Mouse (Mus musculus) MEL-GATA-1-ER (cell line): ENCODE measurements around the gene Cetn4.

Experiments
- DNase-seq: peaks from one replicate; pipeline ENCODE4 v3.0.0-alpha.2; 2012; ENCODE audit warnings: low read depth; ENCODE audit errors: extremely low read depth

Gene Cetn4

DNA sequence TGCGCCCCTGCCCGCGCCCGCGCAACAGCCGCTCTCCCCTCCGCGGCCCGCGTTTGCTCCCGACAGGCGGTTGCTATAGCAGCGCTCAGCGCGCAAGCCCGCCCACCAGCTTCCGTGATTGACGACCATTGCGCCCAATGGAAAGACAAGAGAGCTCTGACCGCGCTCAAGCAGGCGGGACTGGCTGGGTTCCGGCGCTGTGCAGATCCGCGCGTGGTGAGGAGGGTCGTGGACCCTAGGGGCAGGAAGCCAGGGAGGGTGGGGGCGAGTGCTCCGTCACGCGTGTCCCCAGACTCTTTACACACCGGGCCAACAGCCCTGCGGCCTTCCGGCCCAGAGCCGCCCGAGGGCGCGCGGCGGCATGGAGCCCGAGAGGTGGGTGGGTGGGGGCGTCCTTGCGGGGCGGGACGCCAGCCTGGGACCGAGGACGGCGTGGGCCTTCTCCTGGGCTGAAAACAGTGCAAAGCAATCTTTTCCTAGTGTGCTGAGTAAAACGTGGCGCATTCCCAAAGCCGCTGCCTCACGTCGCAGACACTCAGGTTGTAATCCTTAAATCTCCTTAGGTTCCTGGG is at the start of gene Cetn4, which contains the start of gene Bbs12:
TSS of gene Cetn4 (minus strand) at position 339 of the 572 bp plus-strand sequence.
TSS of gene Bbs12 (plus strand) at position 185 of the 572 bp plus-strand sequence.
- peak; percentile 78 for DNase-seq

GRCm38 (mm10) chr3:37360729-37361128 is 48.2 kb upstream of the Cetn4 start:
- no peak for DNase-seq

- DNase-seq = no peak
These were observed 42.2 kb upstream of the Cetn4 start for GRCm38 (mm10) chr3:37354737-37355136.

GRCm38 (mm10) chr3:37353951-37354481 is 41.5 kb upstream of the Cetn4 start:
- no peak for DNase-seq

GRCm38 (mm10) chr3:37350386-37350785 is 37.9 kb upstream of the Cetn4 start:
- DNase-seq = peak; percentile 62

DNA sequence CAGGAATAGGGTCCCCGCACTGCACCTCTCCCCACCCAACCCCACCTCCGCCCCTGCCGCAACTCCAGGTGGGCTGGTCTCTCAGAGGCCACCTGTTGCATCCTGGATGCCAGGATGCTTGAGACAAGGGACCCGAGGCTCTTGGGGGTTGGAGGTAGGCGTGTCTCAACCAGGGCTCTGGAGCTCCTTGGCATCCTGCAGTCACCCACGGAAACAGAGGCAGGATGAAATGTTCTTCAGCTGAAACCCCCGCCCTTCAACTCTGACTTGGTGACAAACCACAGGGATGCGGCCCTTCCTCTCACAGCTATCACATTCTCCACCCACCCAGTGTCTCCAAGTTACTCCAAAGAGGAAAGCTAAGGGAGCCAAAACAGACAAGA is 36.6 kb upstream of the Cetn4 start:
- DNase-seq = no peak

DNA sequence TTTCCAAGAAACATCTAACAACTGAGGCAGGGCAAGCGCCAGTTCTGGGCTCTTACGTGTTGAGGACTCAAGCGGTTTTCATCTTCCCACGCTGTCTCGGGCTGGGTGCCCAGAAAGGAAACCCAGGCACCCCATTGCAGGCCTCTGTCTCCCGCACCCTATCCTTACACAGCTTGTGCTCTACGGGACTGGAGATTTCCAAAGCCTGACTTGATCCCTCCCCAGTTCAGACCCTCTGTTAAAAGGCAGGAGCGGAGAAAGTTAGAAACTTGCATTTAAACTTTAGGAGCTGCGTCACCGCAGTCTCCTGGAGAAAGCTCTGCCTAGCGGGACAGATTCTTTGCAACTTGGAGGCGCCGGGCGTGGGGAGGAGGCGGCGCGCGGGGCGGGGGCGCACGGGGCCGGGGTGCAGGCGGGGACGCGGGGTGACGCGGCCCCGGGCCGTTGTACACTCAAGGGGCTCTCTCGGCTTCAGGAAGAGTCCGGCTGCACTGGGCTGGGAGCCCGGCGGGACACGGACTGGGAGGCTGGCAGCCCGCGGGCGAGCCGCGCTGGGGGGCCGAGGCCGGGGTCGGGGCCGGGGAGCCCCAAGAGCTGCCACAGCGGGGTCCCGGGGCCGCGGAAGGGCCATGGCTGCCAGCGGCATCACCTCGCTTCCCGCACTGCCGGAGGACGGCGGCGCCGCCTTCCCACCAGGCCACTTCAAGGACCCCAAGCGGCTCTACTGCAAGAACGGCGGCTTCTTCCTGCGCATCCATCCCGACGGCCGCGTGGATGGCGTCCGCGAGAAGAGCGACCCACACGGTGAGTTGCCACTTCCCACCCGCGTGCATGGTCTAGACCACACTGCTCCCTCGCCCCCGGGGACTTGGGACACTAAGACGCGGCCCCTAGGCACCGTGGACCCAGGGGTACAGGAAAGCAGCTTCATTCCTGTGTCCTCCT is 36.0 kb upstream of the Cetn4 start, which contains the start of gene Fgf2:
TSS of gene Fgf2 (plus strand) at position 126 of the 945 bp plus-strand sequence.
- no peak for DNase-seq

DNA sequence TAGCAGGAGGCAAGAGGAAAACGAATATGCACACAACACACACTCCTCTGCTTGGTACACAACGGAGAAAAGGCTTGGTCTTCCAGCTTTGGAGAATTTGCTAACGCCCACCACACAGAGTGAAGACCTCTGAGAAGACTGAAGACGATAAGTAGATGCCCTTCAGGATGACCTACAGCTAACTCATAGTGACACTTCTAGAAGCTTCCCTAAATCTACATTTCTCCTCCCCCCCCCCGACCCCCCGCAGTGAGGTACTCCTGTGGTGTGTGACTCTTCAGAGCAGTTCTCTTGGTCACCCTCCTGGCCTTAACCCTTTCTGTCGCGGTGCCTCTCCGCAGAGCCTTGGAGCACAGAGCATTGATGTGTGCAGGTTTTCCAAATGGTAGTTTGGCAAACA is 35.2 kb upstream of the Cetn4 start:
- no peak for DNase-seq

DNA sequence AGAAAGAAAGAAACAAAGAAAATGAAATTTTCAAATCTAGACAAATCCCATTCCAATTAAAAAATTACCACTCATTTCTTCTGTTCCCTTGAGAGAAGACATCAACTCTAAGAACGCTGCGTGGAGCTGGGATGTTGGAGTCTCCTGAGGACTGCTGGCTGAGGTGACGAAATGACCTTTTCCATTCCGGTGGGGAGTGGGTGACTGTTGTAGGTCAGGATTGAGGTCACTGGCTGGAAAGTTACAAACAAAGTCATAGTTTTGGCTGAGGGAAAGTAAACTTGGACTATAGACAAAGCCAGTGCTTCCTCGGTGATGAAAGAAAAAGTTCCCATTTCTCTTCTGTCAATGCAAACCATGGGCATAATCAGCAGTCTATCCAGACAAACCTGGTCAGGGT is 30.3 kb upstream of the Cetn4 start:
- DNase-seq = no peak

GRCm38 (mm10) chr3:37341110-37341509 is 28.6 kb upstream of the Cetn4 start:
- no peak for DNase-seq

- no peak for DNase-seq
These were observed 21.5 kb upstream of the Cetn4 start for GRCm38 (mm10) chr3:37334053-37334452.

GRCm38 (mm10) chr3:37331999-37332449 is 19.5 kb upstream of the Cetn4 start:
- DNase-seq = peak; percentile 99

DNA sequence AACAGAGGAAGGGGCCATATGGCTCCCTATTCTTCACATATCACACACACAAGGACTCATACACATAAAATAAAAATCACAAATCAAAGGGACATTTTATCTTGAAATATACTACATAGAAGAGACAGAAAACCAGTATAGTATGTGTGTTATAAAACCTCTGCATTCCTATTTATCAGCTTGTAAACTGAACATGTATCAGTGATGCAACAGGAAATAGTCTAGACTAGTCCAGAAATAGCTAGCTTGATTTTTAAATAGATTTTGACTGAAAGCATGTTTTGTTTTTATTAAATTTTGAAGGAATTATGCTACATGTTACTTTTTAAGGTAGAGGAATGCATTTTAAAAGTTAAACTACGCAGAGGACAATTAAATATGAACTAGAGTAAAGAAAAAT is 17.5 kb upstream of the Cetn4 start:
- DNase-seq = no peak

DNA sequence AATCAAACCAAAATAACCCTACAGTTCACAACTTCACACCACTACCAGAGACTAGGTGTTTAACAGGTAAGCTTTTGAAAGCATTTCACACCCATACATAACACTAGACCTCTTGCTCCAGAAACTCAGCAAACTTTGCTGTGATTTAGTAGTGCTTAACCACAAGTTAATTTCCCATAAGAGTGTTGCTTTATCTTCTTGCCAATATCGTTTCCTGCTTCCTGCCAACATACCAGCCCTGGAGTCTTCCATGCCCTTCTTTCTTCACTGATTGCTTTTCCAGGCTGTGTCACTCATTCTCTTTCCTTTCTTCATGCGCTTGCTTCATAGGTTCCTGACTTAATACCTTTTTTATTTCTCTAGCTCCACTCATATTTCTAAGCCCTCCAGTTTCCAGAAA is 16.0 kb upstream of the Cetn4 start:
- no peak for DNase-seq

- no peak for DNase-seq
These were observed 14.1 kb upstream of the Cetn4 start for GRCm38 (mm10) chr3:37326627-37327026.

GRCm38 (mm10) chr3:37325317-37326112 is 13.0 kb upstream of the Cetn4 start:
- no peak for DNase-seq

DNA sequence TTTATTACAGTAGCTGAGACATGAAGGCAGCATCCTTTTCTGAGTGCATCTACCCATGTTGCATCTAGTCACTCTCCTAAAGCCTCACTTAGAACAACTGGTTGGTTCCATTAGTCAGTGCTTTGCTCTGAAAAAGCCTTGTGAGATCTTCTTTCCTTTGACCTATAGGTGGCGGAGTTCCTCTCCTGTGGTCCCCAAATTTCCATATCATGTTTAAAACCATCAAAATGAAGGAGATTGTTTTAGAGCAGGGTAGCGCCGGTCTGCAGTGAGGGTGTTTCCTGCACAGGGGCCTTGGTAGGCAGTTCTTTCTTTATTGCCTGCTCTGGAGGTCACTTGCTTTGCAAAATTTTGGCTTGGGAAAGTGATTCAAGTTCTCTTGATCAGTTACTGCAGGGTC is 11.8 kb upstream of the Cetn4 start:
- DNase-seq = no peak

DNA sequence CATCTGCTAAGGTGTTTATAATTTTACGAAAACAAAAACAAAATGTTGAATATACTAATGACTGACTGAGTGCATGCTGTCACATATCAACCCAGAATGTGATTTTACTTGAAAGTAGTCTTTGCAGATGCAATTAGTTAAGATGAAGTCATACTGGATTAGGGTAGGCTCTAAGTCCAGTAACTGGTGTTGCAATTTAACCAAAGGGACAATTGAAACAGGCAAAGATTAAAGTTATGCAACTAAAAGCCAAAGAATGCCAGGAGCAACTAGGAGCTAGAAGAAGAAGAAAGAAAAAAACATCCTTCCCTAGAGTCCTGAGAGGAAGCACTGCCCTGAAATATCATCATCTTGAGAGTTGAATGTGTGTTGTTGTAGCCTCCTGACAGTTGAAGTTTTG is 3.7 kb upstream of the Cetn4 start:
- DNase-seq = no peak

DNA sequence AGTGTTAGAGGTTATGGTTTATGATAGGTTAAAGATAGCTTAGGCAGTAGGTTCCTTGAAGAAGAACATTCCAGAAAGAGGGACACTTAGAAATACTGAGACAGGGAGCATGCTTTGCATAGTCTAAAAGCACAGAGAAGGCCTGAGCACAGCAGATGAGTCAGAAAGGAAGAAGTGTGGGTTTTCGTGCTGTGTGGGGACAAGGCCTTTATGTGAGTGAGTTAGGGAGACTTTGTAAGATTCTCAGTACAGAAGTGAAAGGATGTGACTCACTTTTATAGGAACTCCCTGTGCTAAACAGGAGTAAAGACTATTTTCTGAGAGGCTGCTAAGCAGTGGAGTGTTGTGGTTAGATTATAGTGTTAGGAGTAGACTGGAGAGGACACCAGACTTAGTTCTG is 863 bp upstream of the Cetn4 start:
- DNase-seq = no peak

DNA sequence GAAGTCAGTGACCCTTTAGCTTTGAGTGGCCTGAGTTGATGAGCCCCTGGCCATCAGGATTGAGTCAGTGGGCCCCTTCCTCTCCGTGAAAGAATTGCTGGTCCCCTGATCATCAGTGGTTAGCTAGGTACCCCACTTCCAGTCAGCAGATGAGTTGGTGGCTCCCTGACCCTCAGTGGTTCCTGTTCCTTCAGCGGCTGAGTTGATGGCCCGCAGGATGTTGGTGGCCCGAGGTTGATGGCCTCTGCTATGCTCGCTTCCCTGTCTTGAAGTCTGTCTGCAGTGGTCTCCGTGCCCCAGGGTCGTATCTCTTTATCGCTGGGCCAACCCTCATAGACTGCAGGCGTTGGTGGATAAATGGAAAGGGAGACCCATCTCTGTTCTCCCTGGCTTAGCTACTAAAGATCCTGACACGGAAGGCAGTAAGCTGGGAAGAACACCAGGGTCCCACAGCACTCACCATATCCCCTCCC is 575 bp downstream of the Cetn4 start:
- no peak for DNase-seq

DNA sequence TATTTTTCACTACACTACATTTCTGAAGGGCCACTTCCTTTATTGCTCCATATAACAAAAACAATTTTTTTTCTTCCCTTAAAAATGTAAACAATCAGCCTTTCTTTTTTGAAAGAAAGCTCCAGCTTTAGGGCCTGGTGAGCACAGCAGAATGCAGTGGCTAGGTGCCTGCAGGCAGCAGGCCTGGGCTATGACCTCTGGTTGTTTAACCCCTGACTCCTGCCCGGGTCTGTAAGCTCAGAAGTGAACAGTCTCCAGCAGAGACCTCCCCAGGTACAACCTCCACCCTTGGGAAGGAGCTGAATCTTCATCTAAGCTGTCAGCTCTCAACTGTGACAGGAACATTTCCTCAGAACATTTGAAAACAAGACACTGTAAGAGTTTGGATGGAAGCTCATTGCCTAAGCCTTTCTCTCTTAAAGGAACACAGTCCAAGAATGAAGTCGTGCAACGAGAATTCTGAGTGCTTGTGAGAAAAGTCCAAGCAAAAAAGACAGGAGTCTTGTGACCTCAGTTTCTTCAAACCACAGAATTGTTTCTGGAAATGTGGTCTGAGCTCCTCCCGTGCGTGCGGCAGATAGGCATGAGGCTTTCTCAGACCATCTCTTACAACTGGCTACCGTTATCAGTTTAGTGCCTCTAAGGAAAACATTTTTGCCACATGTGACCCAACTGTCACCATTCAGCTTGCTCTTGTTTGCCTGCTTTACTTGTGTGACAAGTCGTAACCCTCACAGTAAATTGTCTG is 8.9 kb downstream of the Cetn4 start:
- DNase-seq = peak; percentile 85
